Mouse (Mus musculus): ENCODE data around the gene Zmat5. TPM values are rescaled to one million over a fixed set of nuclear protein-coding genes. Genes with fewer than 3 reads are reported as not detected.

The Zmat5 gene
- polyA plus RNA-seq, 1 experiment from 2014 or later = 62.2 TPM

- no peaks in the 10 kb centered on the region for H3K27me3 ChIP-seq
- H3K4me3 ChIP-seq = no peak overlapping the region
- no peak overlapping the region for H3K9ac ChIP-seq
- peak overlapping the region; percentile 53 for H3K27ac ChIP-seq (replicated peaks)
- WGBS = 8% methylated on average over 6 of the region's 6 CpGs
- H3K4me2 ChIP-seq = no peak overlapping the region
- no peaks in the 10 kb centered on the region for H3K9me3 ChIP-seq
- ATAC-seq (ENCODE audit: low FRiP score, low read depth) = peak; percentile 28; the same call in 1 of the 2 replicates
- peaks cover 32% of the 10 kb centered on the region for H3K4me1 ChIP-seq (replicated peaks)
- no peaks in the 10 kb centered on the region for H3K36me3 ChIP-seq
These were observed 57.5 kb downstream of the Zmat5 start for GRCm38 (mm10) chr11:4761991-4762390.

- 0 out of 2 replicates have a peak overlapping the region, but pooled peaks have one; percentile 39 for H3K27ac ChIP-seq (replicated peaks)
- peaks cover 32% of the 10 kb centered on the region for H3K4me1 ChIP-seq (replicated peaks)
- no peak for ATAC-seq (ENCODE audit: low FRiP score, low read depth)
- no peaks in the 10 kb centered on the region for H3K27me3 ChIP-seq
- no peaks in the 10 kb centered on the region for H3K36me3 ChIP-seq
- no peak overlapping the region for H3K4me2 ChIP-seq
- no peaks in the 10 kb centered on the region for H3K9me3 ChIP-seq
- H3K4me3 ChIP-seq = no peak overlapping the region
- H3K9ac ChIP-seq = no peak overlapping the region
- WGBS = 25% methylated on average over 2 of the region's 2 CpGs
These were observed 58.0 kb downstream of the Zmat5 start for GRCm38 (mm10) chr11:4762511-4762910.

- Histone ChIP-seq H3K4me2 (no peak overlapping the region), H3K4me3 (no peak overlapping the region), H3K9ac (no peak overlapping the region), H3K27ac (replicated peaks) (no peak overlapping the region), H3K36me3 (no peaks in the 10 kb centered on the region), H3K27me3 (no peaks in the 10 kb centered on the region), H3K9me3 (no peaks in the 10 kb centered on the region), H3K4me1 (replicated peaks) (peaks cover 32% of the 10 kb centered on the region)
- no peak for ATAC-seq (ENCODE audit: low FRiP score, low read depth)
- 32% methylated on average over 5 of the region's 5 CpGs for WGBS
These were observed 59.2 kb downstream of the Zmat5 start for GRCm38 (mm10) chr11:4763631-4764030.

- H3K4me1 ChIP-seq (replicated peaks) = peaks cover 32% of the 10 kb centered on the region
- no peaks in the 10 kb centered on the region for H3K27me3 ChIP-seq
- ATAC-seq (ENCODE audit: low FRiP score, low read depth) = no peak
- WGBS = 59% methylated on average over 5 of the region's 5 CpGs
- H3K4me2 ChIP-seq = no peak overlapping the region
- no peak overlapping the region for H3K4me3 ChIP-seq
- H3K27ac ChIP-seq (replicated peaks) = no peak overlapping the region
- no peaks in the 10 kb centered on the region for H3K9me3 ChIP-seq
- no peaks in the 10 kb centered on the region for H3K36me3 ChIP-seq
- H3K9ac ChIP-seq = no peak overlapping the region
These were observed 60.0 kb downstream of the Zmat5 start for GRCm38 (mm10) chr11:4764476-4764875.

GRCm38 (mm10) chr11:4768399-4768798 is 63.9 kb downstream of the Zmat5 start:
- WGBS = 88% methylated on average over 4 of the region's 4 CpGs
- Histone ChIP-seq H3K9ac (no peak overlapping the region), H3K4me2 (no peak overlapping the region), H3K36me3 (no peaks in the 10 kb centered on the region), H3K4me1 (replicated peaks) (peaks cover 13% of the 10 kb centered on the region), H3K4me3 (no peak overlapping the region), H3K9me3 (no peaks in the 10 kb centered on the region), H3K27me3 (no peaks in the 10 kb centered on the region), H3K27ac (replicated peaks) (no peak overlapping the region)
- no peak for ATAC-seq (ENCODE audit: low FRiP score, low read depth)

- Histone ChIP-seq H3K36me3 (no peaks in the 10 kb centered on the region), H3K4me3 (no peak overlapping the region), H3K4me2 (no peak overlapping the region), H3K4me1 (replicated peaks) (peaks cover 18% of the 10 kb centered on the region), H3K27ac (replicated peaks) (no peak overlapping the region), H3K9me3 (no peaks in the 10 kb centered on the region), H3K9ac (no peak overlapping the region), H3K27me3 (no peaks in the 10 kb centered on the region)
- WGBS = 74% methylated on average over 7 of the region's 7 CpGs
- no peak for ATAC-seq (ENCODE audit: low FRiP score, low read depth)
These were observed 64.8 kb downstream of the Zmat5 start for GRCm38 (mm10) chr11:4769293-4769692.

- H3K4me2 ChIP-seq = no peak overlapping the region
- no peaks in the 10 kb centered on the region for H3K9me3 ChIP-seq
- WGBS = 94% methylated on average over 6 of the region's 6 CpGs
- no peak overlapping the region for H3K27ac ChIP-seq (replicated peaks)
- H3K27me3 ChIP-seq = no peaks in the 10 kb centered on the region
- no peaks in the 10 kb centered on the region for H3K36me3 ChIP-seq
- H3K4me3 ChIP-seq = no peak overlapping the region
- no peak overlapping the region for H3K9ac ChIP-seq
- peaks cover 22% of the 10 kb centered on the region for H3K4me1 ChIP-seq (replicated peaks)
- no peak for ATAC-seq (ENCODE audit: low FRiP score, low read depth)
These were observed 65.4 kb downstream of the Zmat5 start for GRCm38 (mm10) chr11:4769881-4770280.

- Histone ChIP-seq H3K4me2 (no peak overlapping the region), H3K27ac (replicated peaks) (no peak overlapping the region), H3K4me3 (no peak overlapping the region), H3K9ac (no peak overlapping the region), H3K27me3 (no peaks in the 10 kb centered on the region), H3K9me3 (no peaks in the 10 kb centered on the region), H3K36me3 (no peaks in the 10 kb centered on the region), H3K4me1 (replicated peaks) (peaks cover 22% of the 10 kb centered on the region)
- no peak for ATAC-seq (ENCODE audit: low FRiP score, low read depth)
- WGBS = 67% methylated on average over 7 of the region's 7 CpGs
These were observed 67.3 kb downstream of the Zmat5 start for GRCm38 (mm10) chr11:4771756-4772155.

GRCm38 (mm10) chr11:4772925-4773324 is 68.4 kb downstream of the Zmat5 start:
- WGBS = 27% methylated on average over 3 of the region's 3 CpGs
- ATAC-seq (ENCODE audit: low FRiP score, low read depth) = no peak
- Histone ChIP-seq H3K9me3 (no peaks in the 10 kb centered on the region), H3K4me3 (no peak overlapping the region), H3K36me3 (no peaks in the 10 kb centered on the region), H3K4me2 (no peak overlapping the region), H3K4me1 (replicated peaks) (peaks cover 22% of the 10 kb centered on the region), H3K27me3 (no peaks in the 10 kb centered on the region), H3K9ac (no peak overlapping the region), H3K27ac (replicated peaks) (0 out of 2 replicates have a peak overlapping the region, but pooled peaks have one; percentile 41)

- Histone ChIP-seq H3K9ac (no peak overlapping the region), H3K36me3 (peaks cover 42% of the 10 kb centered on the region), H3K27ac (replicated peaks) (no peak overlapping the region), H3K27me3 (no peaks in the 10 kb centered on the region), H3K4me3 (no peak overlapping the region), H3K9me3 (no peaks in the 10 kb centered on the region), H3K4me1 (replicated peaks) (no peaks in the 10 kb centered on the region), H3K4me2 (no peak overlapping the region)
- no peak for ATAC-seq (ENCODE audit: low FRiP score, low read depth)
- 86% methylated on average over 3 of the region's 3 CpGs for WGBS
These were observed 76.4 kb downstream of the Zmat5 start for GRCm38 (mm10) chr11:4780927-4781326.

GRCm38 (mm10) chr11:4783116-4783515 is 78.6 kb downstream of the Zmat5 start:
- WGBS = 87% methylated on average over 3 of the region's 3 CpGs

GRCm38 (mm10) chr11:4784629-4785142 is 80.2 kb downstream of the Zmat5 start:
- no peak overlapping the region for H3K9ac ChIP-seq
- H3K9me3 ChIP-seq = no peaks in the 10 kb centered on the region
- no peak for ATAC-seq (ENCODE audit: low FRiP score, low read depth)
- no peak overlapping the region for H3K4me3 ChIP-seq
- H3K27me3 ChIP-seq = no peaks in the 10 kb centered on the region
- H3K36me3 ChIP-seq = peaks cover 51% of the 10 kb centered on the region
- no peak overlapping the region for H3K27ac ChIP-seq (replicated peaks)
- no peaks in the 10 kb centered on the region for H3K4me1 ChIP-seq (replicated peaks)
- H3K4me2 ChIP-seq = no peak overlapping the region
- WGBS = 90% methylated on average over 5 of the region's 5 CpGs

More at GRCm38 (mm10) chr11:4783116-4783515, 78.6 kb downstream of the Zmat5 start:
- Histone ChIP-seq H3K36me3 (peaks cover 54% of the 10 kb centered on the region), H3K4me1 (replicated peaks) (no peaks in the 10 kb centered on the region), H3K27ac (replicated peaks) (no peak overlapping the region), H3K9ac (no peak overlapping the region), H3K9me3 (no peaks in the 10 kb centered on the region), H3K27me3 (no peaks in the 10 kb centered on the region), H3K4me2 (no peak overlapping the region), H3K4me3 (no peak overlapping the region)
- ATAC-seq (ENCODE audit: low FRiP score, low read depth) = no peak

Measured in hindbrain, embryonic 15.5 days (tissue).